Mouse (Mus musculus): ENCODE measurements at regions not wholly inside any gene's neighbourhood (a gene's known extent, or its start where the extent isn't known, plus 50 kb on each side); places are given as distances from the start of the nearest gene placed in this dataset.
A peak's percentile ranks its signal among the peaks of the same experiment; 100 is the strongest.

- Histone ChIP-seq H3K4me2 (no peak overlapping the region), H3K36me3 (no peaks in the 10 kb centered on the region), H3K27me3 (no peaks in the 10 kb centered on the region), H3K4me1 (replicated peaks) (peaks cover 36% of the 10 kb centered on the region), H3K9me3 (no peaks in the 10 kb centered on the region), H3K4me3 (no peak overlapping the region), H3K9ac (no peak overlapping the region), H3K27ac (no peak overlapping the region)
- no peak for ATAC-seq (ENCODE audit: low FRiP score)
- WGBS, result 49% methylated on average over 4 of the region's 4 CpGs
Observed at GRCm38 (mm10) chr7:73144846-73145245, 230.5 kb upstream of the Rgma start.

DNA sequence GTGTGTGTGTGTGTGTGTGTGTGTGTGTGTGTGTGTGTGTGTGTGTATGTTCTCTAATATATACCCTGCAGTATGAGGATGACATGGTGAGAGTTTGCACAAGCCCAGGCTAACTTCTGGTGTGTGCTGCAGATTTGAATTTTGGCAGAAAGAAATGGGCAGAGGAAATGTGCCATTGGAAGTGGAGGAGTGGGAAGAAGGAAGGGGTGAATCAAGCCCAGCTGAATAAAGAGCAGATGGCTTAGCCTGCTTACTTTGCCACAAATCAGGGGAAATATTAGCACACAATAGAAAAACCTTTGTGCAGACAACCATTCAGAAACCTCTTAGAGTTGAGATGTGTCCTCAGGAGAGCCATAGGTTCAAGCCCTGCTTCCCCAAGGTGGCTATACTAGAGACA lies 228.1 kb upstream of the Rgma start:
- Histone ChIP-seq H3K27me3 (no peaks in the 10 kb centered on the region), H3K4me3 (no peak overlapping the region), H3K36me3 (no peaks in the 10 kb centered on the region), H3K9ac (no peak overlapping the region), H3K9me3 (no peaks in the 10 kb centered on the region), H3K4me2 (no peak overlapping the region), H3K27ac (no peak overlapping the region), H3K4me1 (replicated peaks) (peaks cover 33% of the 10 kb centered on the region)
- no peak for ATAC-seq (ENCODE audit: low FRiP score)

- no peak overlapping the region for H3K9ac ChIP-seq
- H3K27me3 ChIP-seq, result no peaks in the 10 kb centered on the region
- ATAC-seq (ENCODE audit: low FRiP score), result no peak
- H3K4me2 ChIP-seq, result no peak overlapping the region
- H3K9me3 ChIP-seq, result no peaks in the 10 kb centered on the region
- peaks cover 26% of the 10 kb centered on the region for H3K4me1 ChIP-seq (replicated peaks)
- 79% methylated on average over 7 of the region's 7 CpGs for WGBS
- no peak overlapping the region for H3K4me3 ChIP-seq
- H3K36me3 ChIP-seq, result no peaks in the 10 kb centered on the region
- no peak overlapping the region for H3K27ac ChIP-seq
Observed at GRCm38 (mm10) chr7:73150436-73150835, 224.9 kb upstream of the Rgma start.

DNA sequence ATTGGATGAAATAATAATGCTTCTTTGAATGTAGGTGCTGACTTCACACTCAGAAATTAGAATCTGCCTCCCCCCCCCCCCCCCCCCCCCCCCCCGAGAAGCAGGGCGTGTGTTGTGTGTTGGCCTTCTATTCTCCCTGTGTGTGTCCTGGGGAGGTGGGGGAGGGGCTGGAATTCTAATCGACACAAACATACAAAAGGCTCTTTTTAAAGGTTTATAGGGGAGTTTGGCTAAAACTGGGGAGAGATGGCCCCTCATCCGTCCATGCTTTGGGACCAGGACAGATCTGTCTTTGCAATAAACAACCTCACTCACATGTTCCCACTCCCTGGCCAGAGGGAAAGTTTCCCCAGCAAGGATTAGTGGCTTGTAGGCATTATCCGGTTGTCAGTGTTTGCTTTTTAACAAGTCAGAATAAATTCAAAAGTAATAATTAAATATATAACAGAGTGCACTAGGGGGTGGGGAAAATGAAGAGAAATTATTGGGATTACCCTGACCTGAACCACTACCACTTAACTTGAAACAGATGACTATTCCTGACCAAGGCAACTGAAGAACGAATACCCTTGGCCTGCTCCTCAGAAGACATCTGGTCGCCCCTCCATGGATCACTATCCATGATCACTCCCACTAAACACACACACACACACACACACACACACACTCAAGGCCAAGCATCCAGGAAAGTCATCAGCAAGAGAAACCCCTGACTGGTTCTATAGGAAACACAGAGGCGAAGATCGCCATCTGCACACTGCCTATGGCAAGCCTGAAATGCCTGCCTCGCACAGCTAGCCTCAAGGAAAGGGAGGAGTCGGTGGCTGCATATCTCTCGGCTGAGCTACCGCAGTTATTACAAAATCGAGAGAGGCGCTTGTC lies 223.5 kb upstream of the Rgma start:
- 0 out of 2 replicates have a peak overlapping the region, but pooled peaks have one; percentile 40 for H3K27ac ChIP-seq
- no peak for ATAC-seq (ENCODE audit: low FRiP score)
- H3K36me3 ChIP-seq, result no peaks in the 10 kb centered on the region
- H3K9me3 ChIP-seq, result no peaks in the 10 kb centered on the region
- 45% methylated on average over 13 of the region's 15 CpGs for WGBS
- H3K4me1 ChIP-seq (replicated peaks), result peaks cover 26% of the 10 kb centered on the region
- H3K27me3 ChIP-seq, result no peaks in the 10 kb centered on the region
- no peak overlapping the region for H3K4me2 ChIP-seq
- no peak overlapping the region for H3K4me3 ChIP-seq
- no peak overlapping the region for H3K9ac ChIP-seq

GRCm38 (mm10) chr7:73153668-73154067 lies 221.6 kb upstream of the Rgma start:
- Histone ChIP-seq H3K4me1 (replicated peaks) (peaks cover 22% of the 10 kb centered on the region), H3K27me3 (no peaks in the 10 kb centered on the region), H3K9ac (no peak overlapping the region), H3K36me3 (no peaks in the 10 kb centered on the region), H3K4me2 (no peak overlapping the region), H3K27ac (no peak overlapping the region), H3K4me3 (no peak overlapping the region), H3K9me3 (no peaks in the 10 kb centered on the region)
- ATAC-seq (ENCODE audit: low FRiP score), result no peak
- WGBS, result 100% methylated on average over 1 of the region's 1 CpGs

GRCm38 (mm10) chr7:73158833-73159232 lies 216.5 kb upstream of the Rgma start:
- H3K4me3 ChIP-seq, result no peak overlapping the region
- no peaks in the 10 kb centered on the region for H3K36me3 ChIP-seq
- H3K4me1 ChIP-seq (replicated peaks), result peaks cover 3% of the 10 kb centered on the region
- no peak overlapping the region for H3K9ac ChIP-seq
- no peak for ATAC-seq (ENCODE audit: low FRiP score)
- no peaks in the 10 kb centered on the region for H3K27me3 ChIP-seq
- no peak overlapping the region for H3K4me2 ChIP-seq
- H3K27ac ChIP-seq, result no peak overlapping the region
- WGBS, result 87% methylated on average over 5 of the region's 5 CpGs
- H3K9me3 ChIP-seq, result no peaks in the 10 kb centered on the region

GRCm38 (mm10) chr7:73160968-73161367 lies 214.3 kb upstream of the Rgma start:
- 85% methylated on average over 8 of the region's 8 CpGs for WGBS
- Histone ChIP-seq H3K4me1 (replicated peaks) (peaks cover 4% of the 10 kb centered on the region), H3K4me3 (no peak overlapping the region), H3K9ac (no peak overlapping the region), H3K27me3 (no peaks in the 10 kb centered on the region), H3K4me2 (no peak overlapping the region), H3K9me3 (no peaks in the 10 kb centered on the region), H3K36me3 (no peaks in the 10 kb centered on the region), H3K27ac (no peak overlapping the region)
- ATAC-seq (ENCODE audit: low FRiP score), result no peak

DNA sequence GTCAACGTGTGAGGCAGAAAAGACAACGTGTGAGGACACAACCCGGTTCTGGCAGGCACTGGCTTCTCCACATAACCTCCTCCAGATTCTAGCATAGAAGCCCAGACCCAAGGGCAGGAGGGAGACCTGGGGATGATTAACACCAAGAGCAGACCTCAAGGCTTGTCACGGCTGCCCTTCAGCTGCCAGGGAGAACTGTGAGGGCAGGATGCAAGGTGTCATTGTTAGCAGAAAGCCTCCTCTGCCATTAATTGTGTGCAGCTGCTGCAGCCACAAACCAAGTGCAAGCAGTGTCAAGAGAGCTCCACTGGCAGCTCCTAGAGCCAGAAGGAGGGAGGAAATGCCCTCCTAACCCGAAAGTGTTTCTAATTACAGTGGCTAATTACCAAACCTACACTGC lies 211.6 kb upstream of the Rgma start:
- H3K9ac ChIP-seq, result no peak overlapping the region
- H3K4me2 ChIP-seq, result no peak overlapping the region
- peaks cover 4% of the 10 kb centered on the region for H3K4me1 ChIP-seq (replicated peaks)
- no peak for ATAC-seq (ENCODE audit: low FRiP score)
- WGBS, result 61% methylated on average over 5 of the region's 5 CpGs
- H3K4me3 ChIP-seq, result no peak overlapping the region
- no peaks in the 10 kb centered on the region for H3K36me3 ChIP-seq
- no peak overlapping the region for H3K27ac ChIP-seq
- no peaks in the 10 kb centered on the region for H3K9me3 ChIP-seq
- H3K27me3 ChIP-seq, result no peaks in the 10 kb centered on the region

DNA sequence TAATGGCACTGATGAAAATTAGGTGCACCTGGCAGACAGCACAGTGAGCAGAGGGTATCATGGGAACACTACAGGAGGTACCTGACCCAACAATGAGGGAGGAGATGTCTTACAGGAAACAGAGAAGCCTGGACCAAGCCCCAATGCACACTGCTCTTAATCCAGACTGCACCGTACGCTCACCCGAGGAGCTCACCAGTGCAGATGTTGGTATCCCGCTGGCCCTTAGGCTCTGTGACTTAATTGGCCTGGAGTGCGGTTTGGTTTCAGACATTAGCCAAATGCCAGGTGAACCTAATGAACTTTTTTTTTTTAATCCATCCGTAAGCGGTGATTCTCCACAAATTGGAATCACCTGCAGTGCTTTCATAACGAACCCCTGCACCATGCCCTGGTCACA lies 209.8 kb upstream of the Rgma start:
- Histone ChIP-seq H3K27me3 (no peaks in the 10 kb centered on the region), H3K9ac (no peak overlapping the region), H3K4me2 (no peak overlapping the region), H3K27ac (no peak overlapping the region), H3K9me3 (no peaks in the 10 kb centered on the region), H3K4me1 (replicated peaks) (peaks cover 4% of the 10 kb centered on the region), H3K36me3 (no peaks in the 10 kb centered on the region), H3K4me3 (no peak overlapping the region)
- ATAC-seq (ENCODE audit: low FRiP score), result no peak
- WGBS, result 92% methylated on average over 8 of the region's 8 CpGs

DNA sequence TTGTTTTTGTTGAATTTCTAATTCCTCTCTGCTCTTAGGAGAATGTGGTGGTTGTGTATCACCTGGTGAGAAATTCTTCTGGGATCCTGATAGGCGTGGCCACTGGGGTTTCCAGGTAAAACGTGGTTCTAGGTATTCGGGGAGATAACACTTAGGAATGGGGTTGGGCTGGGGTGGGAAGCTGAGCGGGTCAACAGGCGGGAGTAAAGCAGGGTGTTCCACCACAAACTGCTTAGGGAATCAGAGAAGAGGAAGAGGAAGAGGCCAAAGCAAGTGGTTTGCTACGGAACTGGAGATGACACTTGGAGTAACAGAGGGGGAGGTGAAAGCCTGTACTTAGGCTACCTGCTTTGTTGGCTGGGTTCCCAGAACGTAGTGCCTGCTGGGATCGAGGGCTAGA lies 205.9 kb upstream of the Rgma start:
- no peak overlapping the region for H3K4me2 ChIP-seq
- 86% methylated on average over 8 of the region's 8 CpGs for WGBS

GRCm38 (mm10) chr7:73172615-73173014 lies 202.7 kb upstream of the Rgma start:
- no peak overlapping the region for H3K4me2 ChIP-seq
- H3K4me1 ChIP-seq (replicated peaks), result no peaks in the 10 kb centered on the region
- 87% methylated on average over 4 of the region's 4 CpGs for WGBS
- H3K9me3 ChIP-seq, result peaks cover 4% of the 10 kb centered on the region; the same call in 1 of the 2 replicates
- ATAC-seq (ENCODE audit: low FRiP score), result no peak
- no peak overlapping the region for H3K4me3 ChIP-seq
- H3K27ac ChIP-seq, result no peak overlapping the region
- no peaks in the 10 kb centered on the region for H3K27me3 ChIP-seq
- no peaks in the 10 kb centered on the region for H3K36me3 ChIP-seq
- no peak overlapping the region for H3K9ac ChIP-seq

More for the DNA sequence above, 205.9 kb upstream of the Rgma start:
- no peaks in the 10 kb centered on the region for H3K4me1 ChIP-seq (replicated peaks)
- H3K4me3 ChIP-seq, result no peak overlapping the region
- H3K27me3 ChIP-seq, result no peaks in the 10 kb centered on the region
- no peak overlapping the region for H3K27ac ChIP-seq
- ATAC-seq (ENCODE audit: low FRiP score), result no peak
- no peak overlapping the region for H3K9ac ChIP-seq
- H3K9me3 ChIP-seq, result no peaks in the 10 kb centered on the region
- no peaks in the 10 kb centered on the region for H3K36me3 ChIP-seq

DNA sequence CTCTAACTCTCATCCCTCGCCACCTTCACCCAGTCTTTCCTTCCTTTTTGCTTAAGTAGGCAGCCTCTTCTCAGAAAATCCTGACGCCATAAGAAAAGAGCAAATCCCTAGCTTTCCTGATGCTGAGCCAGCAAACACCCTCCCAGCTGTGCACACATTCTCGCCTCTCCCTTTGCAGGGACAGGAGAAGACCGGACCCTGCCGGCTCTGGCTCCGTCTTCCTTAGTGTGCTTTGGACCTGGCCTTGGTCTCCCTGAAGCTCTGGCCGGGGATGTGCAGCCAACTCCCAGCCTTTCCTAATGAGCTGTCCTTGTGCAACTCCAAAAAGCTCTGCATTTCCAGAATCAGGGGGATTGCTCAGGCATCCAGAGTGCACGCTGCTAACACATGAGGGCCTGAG lies 191.5 kb upstream of the Rgma start:
- peaks cover 25% of the 10 kb centered on the region for H3K4me1 ChIP-seq (replicated peaks)
- H3K4me2 ChIP-seq, result no peak overlapping the region
- peak overlapping the region; percentile 87 for H3K27ac ChIP-seq
- H3K9me3 ChIP-seq, result no peaks in the 10 kb centered on the region
- H3K4me3 ChIP-seq, result no peak overlapping the region
- no peak overlapping the region for H3K9ac ChIP-seq
- no peaks in the 10 kb centered on the region for H3K36me3 ChIP-seq
- 57% methylated on average over 8 of the region's 8 CpGs for WGBS
- ATAC-seq (ENCODE audit: low FRiP score), result no peak
- no peaks in the 10 kb centered on the region for H3K27me3 ChIP-seq

Measured in hindbrain, embryonic 13.5 days (tissue).